Mouse (Mus musculus) heart, postnatal 36 days (tissue): ENCODE data around the gene Myo16. TPM values are rescaled to one million over a fixed set of nuclear protein-coding genes. Genes with fewer than 3 reads are reported as not detected.

Experiments used
- DNase-seq, 2 experiments: peaks; one replicate each; pipeline ENCODE4 v3.0.0; 2021 to 2022
- intact Hi-C: fragments of 180-260 bp; cut with DNase I; formaldehyde crosslinking; loops from one replicate; pipeline ENCODE4 v1.15.1; 2025
- total RNA-seq, 2 experiments: library from RNA; stranded (reverse); gene quantifications; 2 replicates each; pipeline ENCODE4 v1.2.3; 2021

Gene Myo16
- total RNA-seq, 2 experiments from 2014 or later: 2.4 to 3.2 TPM

DNA sequence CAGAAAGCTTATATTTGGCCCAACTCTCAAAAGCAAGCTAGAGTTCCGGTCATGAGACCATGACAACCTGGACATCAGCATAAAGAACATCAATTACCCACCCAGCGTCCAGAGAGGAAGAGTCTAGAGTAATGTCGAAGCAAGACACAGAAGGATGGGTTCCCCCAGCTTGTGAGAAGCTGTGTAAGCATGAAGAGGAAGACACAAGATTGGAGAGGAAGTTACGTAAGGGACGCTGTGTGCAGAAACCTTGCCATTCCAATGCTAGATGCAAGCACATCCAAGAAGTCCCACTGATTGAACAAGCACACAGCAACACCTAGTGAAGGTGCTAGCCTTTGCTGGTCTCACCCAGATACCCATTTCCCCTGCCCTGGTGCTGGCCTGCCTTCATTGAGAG lies 492.0 kb downstream of the Myo16 start:
- intact Hi-C loops: no loop called here
- no peak for DNase-seq

DNA sequence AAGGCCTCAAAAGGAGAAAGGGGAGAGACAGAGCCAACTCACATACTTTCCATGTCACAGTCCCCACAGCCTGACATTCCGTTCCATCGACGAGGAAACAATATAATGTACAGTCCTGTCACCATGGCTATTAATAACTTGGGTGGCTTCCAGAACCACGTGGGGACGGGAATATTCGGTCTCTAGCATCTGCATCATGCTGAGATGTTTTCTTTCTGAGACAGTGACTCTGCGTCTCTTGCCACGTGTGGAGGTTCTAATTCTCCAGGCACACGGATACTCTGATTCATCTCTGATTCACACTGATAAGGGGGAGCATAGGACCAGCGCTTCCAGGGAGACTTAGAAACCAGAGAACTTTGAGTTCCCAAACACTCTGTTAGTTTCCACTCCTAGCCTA lies 492.8 kb downstream of the Myo16 start:
- DNase-seq: peak in 1 of 2 experiments; percentile 41
- intact Hi-C loops: no loop called here

DNA sequence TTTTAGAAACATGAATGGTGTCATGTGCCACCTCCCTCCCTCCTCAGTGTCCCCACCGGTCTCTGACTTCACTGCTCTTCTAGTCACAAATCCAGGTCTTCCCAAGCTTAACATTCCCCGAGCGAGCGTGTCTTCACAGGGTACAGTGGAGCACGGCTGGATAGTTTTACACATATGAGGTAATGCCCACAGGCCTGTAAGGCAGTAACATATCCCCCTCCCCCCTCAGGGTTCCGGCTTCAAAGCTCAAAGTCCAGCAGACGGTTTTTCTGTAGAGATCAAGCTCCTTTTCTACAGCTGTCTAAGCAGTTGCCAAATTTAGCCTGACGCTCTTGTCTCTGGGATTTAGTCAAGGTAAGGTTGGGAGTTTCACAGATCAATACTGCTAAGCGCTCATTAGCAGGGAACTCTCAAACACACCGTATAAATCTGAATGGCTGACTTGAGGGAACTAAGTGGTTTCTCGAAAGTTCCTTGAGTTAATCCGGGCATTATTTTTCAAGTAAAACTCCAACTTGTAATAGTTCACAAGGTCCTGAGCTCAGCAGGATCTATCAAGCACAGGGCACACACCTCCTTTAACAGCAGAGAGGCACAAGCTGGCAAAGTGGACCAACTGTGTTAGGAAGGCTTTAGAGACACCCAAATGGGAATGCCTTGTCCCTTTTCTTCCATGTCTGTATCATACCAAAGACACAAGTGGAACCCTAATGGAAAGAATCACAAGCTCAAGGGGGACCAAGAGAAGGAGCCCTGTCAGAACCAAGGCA lies 498.0 kb downstream of the Myo16 start:
- intact Hi-C loops: loop anchor here (5.0 to 10.0 kb wide), 2 partner anchors 163 to 356 kb away; partner anchors contain the start of gene Irs2
- no peak for DNase-seq

DNA sequence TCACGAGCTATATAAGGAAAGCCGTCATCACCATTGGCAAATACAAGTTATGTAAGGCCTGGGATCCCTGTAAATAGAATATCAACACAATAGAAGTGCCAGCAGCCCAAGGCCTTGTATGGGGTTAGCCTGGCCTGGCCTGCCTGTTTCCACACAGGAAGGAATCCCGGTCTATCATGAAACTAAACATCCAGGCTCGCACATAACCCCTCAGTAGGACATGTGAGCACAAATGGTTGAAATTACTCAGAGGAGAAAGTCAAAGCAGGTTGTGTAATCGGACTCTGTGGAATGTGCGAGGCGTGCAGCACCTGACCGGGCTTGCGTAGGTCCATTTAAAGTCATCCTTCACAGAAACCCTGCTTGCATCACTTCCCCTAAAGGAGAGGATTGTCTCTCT lies 499.6 kb downstream of the Myo16 start:
- DNase-seq: peak; percentile 20 to 39
- intact Hi-C loops: loop anchor here (5.0 to 10.0 kb wide), 2 partner anchors 162 to 354 kb away; partner anchors contain the start of gene Irs2

DNA sequence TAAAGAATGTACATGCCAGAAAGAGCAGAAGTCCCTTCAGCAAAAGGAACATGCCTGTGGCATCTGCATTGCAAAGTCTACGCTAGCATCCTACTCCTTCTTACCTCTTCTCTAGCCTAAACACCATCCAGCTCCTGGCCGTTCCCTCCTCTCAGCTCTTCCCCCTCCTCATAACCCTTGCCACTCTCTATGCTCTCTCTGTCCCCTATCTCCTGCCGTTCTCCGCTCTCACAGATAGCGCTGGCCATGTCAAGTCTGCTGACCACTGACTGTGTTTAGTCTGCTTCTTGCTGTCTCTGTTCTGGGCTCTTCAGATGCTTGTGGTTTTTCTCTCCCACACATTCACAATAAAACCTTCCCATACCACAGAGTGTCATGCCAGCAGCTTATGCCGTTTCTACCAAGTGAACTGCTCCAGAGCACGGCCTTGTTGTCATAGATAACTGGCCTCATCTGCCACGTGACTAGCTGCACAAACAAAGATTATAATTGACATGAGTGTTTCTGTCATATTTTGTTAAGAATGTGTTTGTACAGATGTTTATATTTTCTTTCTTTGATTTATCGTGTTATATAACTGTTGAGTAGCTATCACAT lies 501.3 kb downstream of the Myo16 start:
- DNase-seq: no peak
- intact Hi-C loops: loop anchor here (5.0 to 10.0 kb wide), 2 partner anchors 160 to 352 kb away; partner anchors contain the start of gene Irs2

DNA sequence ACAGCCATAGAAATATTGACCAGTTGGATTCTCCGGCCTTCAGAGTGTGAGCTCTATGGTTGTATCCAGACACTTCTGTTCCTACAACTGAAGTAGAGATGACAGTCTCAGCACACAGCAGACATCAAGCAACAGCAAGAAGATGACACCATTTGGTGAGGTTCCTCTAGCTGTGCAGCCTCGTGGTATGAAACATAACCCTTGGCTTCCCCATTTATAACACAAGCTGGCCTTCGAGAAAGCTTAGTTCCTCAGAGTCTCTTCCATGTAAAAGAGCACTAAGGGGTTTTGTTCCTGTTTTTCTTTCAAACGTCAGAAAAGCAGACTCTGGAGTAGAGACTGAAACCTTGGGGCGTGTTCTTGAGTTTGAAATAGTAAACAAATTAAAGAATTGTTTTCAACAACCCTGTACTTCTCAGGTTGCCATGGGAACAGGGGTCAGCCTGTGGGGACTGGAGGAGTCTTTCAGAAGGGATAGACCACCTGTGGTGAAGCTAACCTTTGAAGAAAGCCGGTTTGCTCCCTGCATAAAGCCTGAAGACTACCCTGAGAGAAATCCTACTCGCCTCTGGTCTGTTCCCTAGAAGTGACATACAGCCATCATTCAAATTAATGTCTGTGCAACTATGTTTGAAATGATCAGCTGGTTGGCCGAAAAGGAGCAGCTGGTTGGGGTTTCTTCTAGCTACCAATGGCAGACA lies 510.2 kb downstream of the Myo16 start:
- DNase-seq: no peak
- intact Hi-C loops: no loop called here

DNA sequence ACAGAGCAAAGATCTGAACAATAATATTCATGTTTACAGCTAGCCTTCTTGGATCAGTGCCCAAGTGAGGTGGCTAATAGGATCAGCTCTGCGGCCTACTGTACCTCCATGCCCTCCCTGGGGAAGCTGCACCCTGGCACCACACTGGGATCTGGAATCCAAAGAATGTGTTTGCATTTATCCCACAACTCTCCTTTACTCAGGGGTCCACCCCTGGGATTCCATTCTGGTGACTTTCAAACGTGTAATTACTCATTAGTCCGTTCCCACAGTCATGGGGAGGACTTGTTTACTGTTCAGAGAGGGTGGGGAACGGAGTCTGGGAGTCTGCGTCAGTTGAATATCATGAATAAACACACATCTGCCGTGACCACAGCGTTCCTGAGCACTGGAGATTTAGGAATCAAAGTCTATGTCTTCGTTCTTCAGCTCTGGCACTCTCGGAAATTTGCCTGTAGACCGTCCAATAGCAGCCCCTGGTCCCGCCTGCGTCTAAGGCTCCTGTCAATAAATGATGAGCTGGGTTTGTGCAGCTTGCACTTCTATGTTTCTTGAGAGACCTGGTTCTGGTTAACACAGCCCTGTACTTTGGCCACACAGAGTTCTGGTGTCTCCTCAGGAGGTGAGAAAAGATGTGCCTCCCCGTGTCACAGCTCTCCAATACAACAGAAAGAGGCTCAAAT lies 511.3 kb downstream of the Myo16 start:
- intact Hi-C loops: no loop called here
- DNase-seq: no peak

DNA sequence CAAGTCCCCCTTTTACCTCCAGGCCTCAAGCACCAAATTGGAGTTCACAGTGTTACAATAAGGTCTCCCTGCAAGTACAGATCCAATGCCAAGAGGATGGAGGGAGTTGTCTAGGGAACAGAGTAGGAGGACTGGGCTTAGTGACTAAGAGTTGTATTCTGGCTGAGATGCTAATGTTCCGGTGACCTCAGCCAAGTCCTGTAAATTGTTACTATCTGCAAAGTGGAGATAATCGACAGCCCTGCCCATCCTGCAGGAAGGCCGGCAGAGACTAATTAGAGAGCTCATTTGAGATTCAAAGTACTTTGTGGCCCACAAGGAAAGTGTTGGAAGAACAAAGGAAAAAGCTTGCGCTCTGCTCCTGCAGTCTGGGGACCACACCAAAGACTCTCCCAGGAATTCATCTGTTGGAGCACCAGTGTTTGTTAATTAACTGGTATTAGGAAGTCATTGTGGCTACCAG lies 512.1 kb downstream of the Myo16 start:
- intact Hi-C loops: no loop called here
- no peak for DNase-seq

DNA sequence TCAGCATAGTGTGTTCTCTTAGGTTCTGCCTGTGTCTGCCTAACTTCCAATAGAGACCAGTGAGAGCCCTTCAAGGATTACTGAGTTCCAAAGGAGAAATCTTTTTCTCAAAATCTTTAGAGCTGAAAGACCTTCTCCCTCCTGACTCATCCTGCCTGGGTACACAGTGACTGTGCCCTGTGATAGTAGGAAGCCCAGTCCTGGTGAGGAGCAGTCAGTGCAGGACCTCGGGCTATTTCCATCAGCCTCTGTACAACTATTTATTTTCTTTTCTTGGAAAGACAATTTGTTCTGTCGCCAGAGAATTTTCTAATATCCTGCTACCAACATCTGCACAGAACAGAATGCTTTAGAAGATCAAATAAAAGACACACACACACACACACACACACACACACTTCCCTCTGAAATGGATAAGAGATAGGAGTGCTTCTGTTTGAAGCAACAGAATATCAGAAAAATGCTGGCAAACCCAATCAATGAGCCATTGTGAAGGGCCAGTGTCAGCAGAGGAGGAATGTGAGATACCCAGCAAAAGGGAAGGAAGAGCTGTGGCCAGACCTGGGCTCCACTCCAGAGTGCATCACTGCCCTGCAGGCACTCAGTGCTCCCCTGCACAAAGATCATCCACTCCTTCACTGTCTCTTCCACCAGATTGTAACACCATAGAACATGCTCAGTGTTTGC lies 518.3 kb downstream of the Myo16 start:
- intact Hi-C loops: no loop called here

DNA sequence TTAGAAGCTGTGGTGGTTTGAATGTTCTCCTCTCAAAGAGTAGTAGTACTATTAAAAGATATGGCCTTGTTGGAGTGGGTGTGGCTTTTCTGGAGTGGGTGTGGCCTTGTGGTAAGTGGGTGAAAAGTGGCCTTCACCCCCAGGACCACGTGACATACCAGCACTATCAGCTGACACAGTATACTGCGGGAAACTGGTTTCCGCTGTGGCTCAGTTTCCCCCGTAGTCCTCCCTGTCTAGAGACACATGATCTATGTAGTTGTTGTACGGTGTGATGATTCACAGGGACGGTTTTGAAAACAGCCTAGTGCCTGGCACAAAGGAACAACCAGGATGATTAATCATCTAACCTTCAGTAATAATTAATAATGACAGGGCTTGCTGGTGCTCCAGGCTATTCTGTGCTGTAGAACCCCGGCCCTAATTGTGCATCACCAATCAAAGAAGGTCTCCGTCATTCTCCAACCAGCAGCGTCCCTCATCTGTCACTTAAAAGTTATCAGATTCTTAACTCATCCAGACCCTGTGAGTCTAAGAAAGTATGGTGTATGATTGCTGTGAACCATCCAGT lies 524.2 kb downstream of the Myo16 start:
- intact Hi-C loops: no loop called here
- DNase-seq: no peak

More for the DNA sequence above, 518.3 kb downstream of the Myo16 start:
- no peak for DNase-seq

DNA sequence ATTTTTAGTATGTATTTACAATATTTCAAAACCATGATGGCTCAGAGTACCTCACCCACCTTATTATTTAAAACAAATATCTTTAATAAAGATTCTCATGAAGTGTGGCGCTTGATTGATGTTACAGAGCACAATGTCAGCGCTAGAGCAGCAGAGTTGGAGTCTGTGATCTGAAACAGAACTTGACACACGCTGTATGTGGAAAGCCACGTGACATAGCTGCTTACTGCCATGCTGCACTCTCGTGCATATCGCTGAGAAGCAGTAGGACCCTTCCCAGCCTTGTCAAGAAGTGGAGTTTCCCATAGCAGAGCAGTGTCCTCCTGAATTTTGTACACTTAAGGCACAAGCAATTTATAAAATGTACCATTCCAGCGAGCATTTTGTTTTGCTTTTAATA lies 528.2 kb downstream of the Myo16 start:
- DNase-seq: no peak
- intact Hi-C loops: no loop called here

DNA sequence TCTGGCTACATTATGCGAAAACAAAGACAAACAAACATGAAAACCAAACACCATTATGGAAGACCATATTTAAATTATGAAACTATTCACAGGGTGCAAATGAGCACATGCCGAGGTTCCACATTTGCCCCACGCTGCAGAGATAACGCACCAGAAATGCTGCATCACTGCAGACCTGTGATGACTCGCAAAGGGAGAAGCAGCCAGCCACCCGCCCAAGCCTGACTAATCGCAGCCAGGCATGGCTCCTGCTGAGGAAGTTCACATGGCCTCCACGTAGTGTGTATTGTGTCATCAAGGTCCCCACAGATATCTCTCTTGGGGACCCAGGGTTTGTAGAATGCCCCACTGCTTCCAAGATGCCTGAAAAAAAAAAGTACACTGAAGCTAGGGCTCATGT lies 529.4 kb downstream of the Myo16 start:
- no peak for DNase-seq
- intact Hi-C loops: no loop called here

Other genes starting within 250 kb of the Myo16 start
- gene Lig4, start 176.2 kb upstream of the Myo16 start, total RNA-seq: 1 to 10 TPM; 4.7 to 5.3 TPM
- gene Abhd13, start 176.2 kb upstream of the Myo16 start, total RNA-seq: 10 to 100 TPM in 1 of 2 experiments, 1 to 10 TPM in 1; 9.6 to 13.4 TPM
- 1 to 10 TPM; 5.1 to 5.3 TPM for gene Tnfsf13b, start 147.4 kb upstream of the Myo16 start, total RNA-seq